Mouse (Mus musculus) MEL (cell line): ENCODE measurements around the gene Slain2. TPM values are rescaled to one million over a fixed set of nuclear protein-coding genes. Genes with fewer than 3 reads are reported as not detected.

Experiments
- DNase-seq: peaks from one replicate; pipeline ENCODE4 v3.0.0; 2011; ENCODE audit warnings: low read depth, low spot score
- H3K27ac ChIP-seq: 2 replicates; pipeline ENCODE4 v1.5.1; 2012; ENCODE audit warnings: low read depth, mild to moderate bottlenecking, control low read depth, low read length, moderate library complexity; ENCODE audit not compliant: control insufficient read depth
- H3K27me3 ChIP-seq, 2 experiments: fragments of 150-350 bp in 1 of 2; sonication (generic) in 1 of 2; 2 replicates each; pipeline ENCODE4 v1.6.1; 2012; ENCODE audit warnings: low read length in 2 of 2, mild to moderate bottlenecking in 2 of 2, improper control_type of control experiment in 1 of 2, moderate library complexity in 1 of 2; ENCODE audit not compliant: insufficient read depth in 2 of 2, control insufficient read depth in 1 of 2
- H3K36me3 ChIP-seq, 2 experiments: 2 replicates each; pipeline ENCODE4 v1.6.1; 2012 to 2014; ENCODE audit warnings: low read length in 2 of 2, improper control_type of control experiment in 1 of 2, inconsistent platforms in 1 of 2, mild to moderate bottlenecking in 1 of 2; ENCODE audit not compliant: insufficient read depth in 2 of 2, control insufficient read depth in 1 of 2
- H3K4me1 ChIP-seq, 2 experiments: fragments of 150-350 bp in 1 of 2; sonication (generic) in 1 of 2; 2 replicates each; pipeline ENCODE4 v1.6.1; 2012; ENCODE audit warnings: low read length in 2 of 2, improper control_type of control experiment in 1 of 2, mild to moderate bottlenecking in 1 of 2; ENCODE audit not compliant: insufficient read depth in 2 of 2, control insufficient read depth in 1 of 2
- H3K4me3 ChIP-seq, 2 experiments: fragments of 150-350 bp in 1 of 2; sonication (generic) in 1 of 2; 2 replicates each; pipeline ENCODE4 v1.5.1; 2012; ENCODE audit warnings: low read depth in 2 of 2, low read length in 2 of 2, mild to moderate bottlenecking in 2 of 2, moderate library complexity in 2 of 2, control low read depth in 1 of 2, improper control_type of control experiment in 1 of 2; ENCODE audit not compliant: control insufficient read depth in 1 of 2, insufficient read depth in 1 of 2
- H3K79me2 ChIP-seq: 2 replicates; pipeline ENCODE4 v1.6.1; 2012; ENCODE audit warnings: mild to moderate bottlenecking, low read length, moderate library complexity; ENCODE audit not compliant: control insufficient read depth, poor library complexity, insufficient read depth
- H3K9ac ChIP-seq: 2 replicates; pipeline ENCODE4 v1.6.1; 2012; ENCODE audit warnings: low read depth, mild to moderate bottlenecking, control low read depth, low read length, moderate library complexity; ENCODE audit not compliant: control insufficient read depth, poor library complexity, severe bottlenecking
- H3K9me3 ChIP-seq: fragments of 150-350 bp; sonication (generic); replicated peaks from 2 replicates; pipeline ENCODE4 v1.6.1; 2012; ENCODE audit warnings: mild to moderate bottlenecking, low read length, improper control_type of control experiment, moderate library complexity; ENCODE audit not compliant: insufficient read depth
- BHLHE40 ChIP-seq: IDR thresholded peaks from 2 replicates; pipeline ENCODE4 v1.6.1; 2012; ENCODE audit warnings: low read depth, mild to moderate bottlenecking, inconsistent platforms, low read length, improper control_type of control experiment, borderline replicate concordance
- CHD1 ChIP-seq: IDR thresholded peaks from 2 replicates; pipeline ENCODE4 v1.6.1; 2012; ENCODE audit warnings: low read depth, mild to moderate bottlenecking, inconsistent platforms, low read length, improper control_type of control experiment
- CTCF ChIP-seq, 3 experiments: IDR thresholded peaks in 2 of 3; conservative IDR thresholded peaks in 1 of 3; 2 replicates each; pipeline ENCODE4 v1.5.1; 2011 to 2012; ENCODE audit warnings: low read length in 3 of 3, low read depth in 2 of 3, mild to moderate bottlenecking in 2 of 3, improper control_type of control experiment in 1 of 3, inconsistent platforms in 1 of 3, mixed read lengths in 1 of 3, moderate library complexity in 1 of 3; ENCODE audit not compliant: control insufficient read depth in 1 of 3, insufficient read depth in 1 of 3, poor library complexity in 1 of 3, severe bottlenecking in 1 of 3
- ELF1 ChIP-seq: IDR thresholded peaks from 2 replicates; pipeline ENCODE4 v1.6.1; 2014; ENCODE audit warnings: low read depth, mild to moderate bottlenecking, inconsistent platforms, low read length, improper control_type of control experiment, moderate library complexity
- GABPA ChIP-seq: IDR thresholded peaks from 2 replicates; pipeline ENCODE4 v1.6.1; 2012; ENCODE audit warnings: low read depth, mild to moderate bottlenecking, inconsistent platforms, low read length, improper control_type of control experiment, moderate library complexity
- HCFC1 ChIP-seq: IDR thresholded peaks from 2 replicates; pipeline ENCODE4 v1.6.1; 2012; ENCODE audit warnings: low read depth, mild to moderate bottlenecking, inconsistent platforms, low read length, improper control_type of control experiment, moderate library complexity
- JUND ChIP-seq: IDR thresholded peaks from 2 replicates; pipeline ENCODE4 v1.6.1; 2011; ENCODE audit warnings: low read depth, mild to moderate bottlenecking, improper control_type of control experiment, low read length
- MAFK ChIP-seq: IDR thresholded peaks from 2 replicates; pipeline ENCODE4 v1.6.1; 2011; ENCODE audit warnings: low read depth, mild to moderate bottlenecking, low read length, improper control_type of control experiment, borderline replicate concordance
- MAX ChIP-seq: IDR thresholded peaks from 2 replicates; pipeline ENCODE4 v1.6.1; 2011; ENCODE audit warnings: low read length, improper control_type of control experiment
- MEF2A ChIP-seq: IDR thresholded peaks from 2 replicates; pipeline ENCODE4 v1.6.1; 2014; ENCODE audit warnings: low read depth, mild to moderate bottlenecking, inconsistent platforms, low read length, improper control_type of control experiment; ENCODE audit not compliant: poor library complexity, insufficient replicate concordance, severe bottlenecking; ENCODE audit errors: extremely low read depth
- MXI1 ChIP-seq: IDR thresholded peaks from 2 replicates; pipeline ENCODE4 v1.6.1; 2011; ENCODE audit warnings: mild to moderate bottlenecking, low read depth, low read length, improper control_type of control experiment
- MYB ChIP-seq: IDR thresholded peaks from 2 replicates; pipeline ENCODE4 v1.6.1; 2011; ENCODE audit warnings: mild to moderate bottlenecking, low read depth, low read length, improper control_type of control experiment
- POLR2AphosphoS2 ChIP-seq: IDR thresholded peaks from 2 replicates; pipeline ENCODE4 v1.6.1; 2011; ENCODE audit warnings: low read length, improper control_type of control experiment
- POLR2AphosphoS5 ChIP-seq: IDR thresholded peaks from 2 replicates; pipeline ENCODE4 v1.6.1; 2012; ENCODE audit warnings: low read depth, borderline replicate concordance, mild to moderate bottlenecking, inconsistent platforms, low read length, moderate library complexity, mixed read lengths
- TCF12 ChIP-seq: IDR thresholded peaks from 2 replicates; pipeline ENCODE4 v1.6.1; 2014; ENCODE audit warnings: low read depth, mild to moderate bottlenecking, inconsistent platforms, low read length, improper control_type of control experiment, moderate library complexity
- UBTF ChIP-seq: IDR thresholded peaks from 2 replicates; pipeline ENCODE4 v1.6.1; 2012; ENCODE audit warnings: low read depth, mild to moderate bottlenecking, inconsistent platforms, low read length, improper control_type of control experiment, moderate library complexity, borderline replicate concordance; ENCODE audit not compliant: insufficient read depth
- ZKSCAN1 ChIP-seq: IDR thresholded peaks from 2 replicates; pipeline ENCODE4 v1.6.1; 2012; ENCODE audit warnings: low read depth, mild to moderate bottlenecking, inconsistent platforms, low read length, improper control_type of control experiment, moderate library complexity
- ZNF384 ChIP-seq: IDR thresholded peaks from 2 replicates; pipeline ENCODE4 v1.6.1; 2012; ENCODE audit warnings: low read depth, mild to moderate bottlenecking, inconsistent platforms, low read length, improper control_type of control experiment
- polyA plus RNA-seq, 2 experiments: library from polyadenylated mRNA; stranded (reverse) in 1 of 2; unstranded in 1 of 2; fragments of >175 nt in 1 of 2; fragments of >200 nt in 1 of 2; gene quantifications; 2 replicates each; pipeline versions ENCODE4 v1.2.1 to v1.2.4; 2012; ENCODE audit warnings: low replicate concordance in 2 of 2, low read depth in 1 of 2; ENCODE audit not compliant: insufficient read length in 2 of 2, insufficient read depth in 1 of 2, missing spikeins in 1 of 2
- total RNA-seq: library from RNA; depleted of rRNA; stranded (reverse); fragments of 300-350 nt; gene quantifications from 2 replicates; pipeline ENCODE4 v1.2.3, GENCODE M21; 2012

The Slain2 gene
- total and polyA plus RNA-seq, 3 experiments: 18.9 to 42.9 (median 29.9) TPM

DNA sequence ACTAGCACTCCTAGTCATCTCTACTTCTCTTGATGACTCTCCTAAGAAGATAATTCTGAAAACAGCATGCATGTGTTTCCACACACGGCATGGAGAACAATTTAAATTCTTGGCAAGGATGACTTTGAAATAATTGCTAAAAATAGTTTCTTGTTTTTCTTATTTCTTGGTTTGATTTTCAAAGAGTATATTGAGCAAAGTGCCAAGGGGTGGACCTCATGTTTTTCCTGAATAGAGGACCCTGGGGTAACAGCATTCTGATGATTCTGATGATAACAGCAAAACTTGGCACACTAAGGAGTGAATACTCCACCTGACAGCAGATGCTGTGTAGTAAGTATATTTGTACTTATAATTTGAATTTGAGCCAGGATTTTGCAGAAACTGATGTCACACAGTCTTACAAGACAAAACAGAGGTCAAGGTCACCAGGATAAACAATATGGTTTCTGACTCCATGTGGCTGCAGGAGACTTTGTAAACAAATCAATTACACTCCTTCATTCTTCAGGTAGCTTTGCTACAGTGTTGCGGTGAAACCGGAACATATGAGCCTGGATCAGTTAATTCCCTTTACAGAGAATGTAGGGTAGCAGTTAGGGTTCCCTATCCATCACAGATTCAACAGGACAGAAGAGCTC, 11.1 kb upstream of the Slain2 start:
- H3K4me3 ChIP-seq: no peak overlapping the region
- no peaks in the 10 kb centered on the region for H3K27me3 ChIP-seq
- H3K79me2 ChIP-seq: no peaks in the 10 kb centered on the region
- H3K36me3 ChIP-seq: peaks cover 0 to 11% of the 10 kb centered on the region in 2 experiments; a peak in 2 of 4 replicates
- TF ChIP-seq GABPA: no peak
- no peak for TF ChIP-seq CTCF (IDR thresholded peaks at IDR 0.05 in 2 of 3, conservative IDR thresholded peaks at IDR 0.05 in 1 of 3; ENCODE audit: control insufficient read depth in 1 of 3, insufficient read depth in 1 of 3, low read depth in 2 of 3, low read length in 3 of 3, poor library complexity in 1 of 3, severe bottlenecking in 1 of 3)
- H3K4me1 ChIP-seq: peaks cover 8 to 15% of the 10 kb centered on the region in 2 experiments
- H3K9me3 ChIP-seq: no peaks in the 10 kb centered on the region
- DNase-seq: no peak
- no peak overlapping the region for H3K27ac ChIP-seq
- H3K9ac ChIP-seq: no peak overlapping the region

DNA sequence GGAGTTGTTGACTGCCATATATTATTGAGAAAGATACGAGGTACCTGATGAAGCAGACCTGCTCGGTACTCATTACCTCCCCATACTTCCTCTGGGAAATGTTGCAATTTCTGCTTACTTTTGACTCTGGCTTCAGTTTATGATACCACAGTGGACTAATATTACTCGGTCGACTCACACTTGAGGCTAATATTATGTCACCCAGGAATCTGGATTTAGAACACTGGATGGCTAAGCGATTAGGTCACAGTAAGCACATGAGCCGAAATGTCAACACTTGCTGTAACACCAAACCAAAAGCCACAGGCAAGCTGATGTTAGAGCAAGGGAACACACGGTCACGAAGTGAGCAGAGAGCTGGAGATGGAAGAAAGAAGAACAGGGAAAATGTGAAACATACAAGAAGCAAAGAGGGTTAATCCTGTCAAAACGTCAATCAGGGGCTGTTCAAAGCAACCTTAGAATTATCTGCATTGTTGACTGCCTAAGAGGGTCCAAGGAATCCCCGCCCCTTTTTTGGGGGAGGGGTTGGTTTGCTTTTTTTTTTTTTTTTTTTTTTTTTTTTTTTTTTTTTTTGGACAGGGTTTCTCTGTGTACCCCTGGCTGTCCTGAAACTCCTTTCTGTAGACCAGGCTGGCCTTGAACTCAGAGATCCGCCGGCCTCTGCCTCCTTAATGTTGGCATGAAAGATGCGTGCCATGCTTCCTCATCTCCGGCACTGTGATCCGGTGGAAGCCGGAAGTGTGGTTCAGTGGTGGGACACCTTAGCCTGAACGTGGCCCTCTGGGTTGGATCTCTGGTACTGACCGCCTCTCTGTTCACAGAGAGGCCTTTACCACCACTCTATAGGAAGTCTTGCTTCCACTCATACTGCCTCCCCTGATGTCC, 9.0 kb upstream of the Slain2 start:
- Histone ChIP-seq H3K27ac (no peak overlapping the region), H3K9me3 (no peaks in the 10 kb centered on the region), H3K4me1 (peaks cover 0 to 21% of the 10 kb centered on the region in 2 experiments; a peak in 3 of 4 replicates), H3K9ac (no peak overlapping the region), H3K27me3 (no peaks in the 10 kb centered on the region), H3K4me3 (no peak overlapping the region), H3K36me3 (peaks cover 0 to 18% of the 10 kb centered on the region in 2 experiments; a peak in 2 of 4 replicates), H3K79me2 (no peaks in the 10 kb centered on the region)
- TF ChIP-seq ZNF384 (peak; percentile 65; the same call in 1 of the 2 replicates), ELF1 (no peak)
- no peak for DNase-seq

DNA sequence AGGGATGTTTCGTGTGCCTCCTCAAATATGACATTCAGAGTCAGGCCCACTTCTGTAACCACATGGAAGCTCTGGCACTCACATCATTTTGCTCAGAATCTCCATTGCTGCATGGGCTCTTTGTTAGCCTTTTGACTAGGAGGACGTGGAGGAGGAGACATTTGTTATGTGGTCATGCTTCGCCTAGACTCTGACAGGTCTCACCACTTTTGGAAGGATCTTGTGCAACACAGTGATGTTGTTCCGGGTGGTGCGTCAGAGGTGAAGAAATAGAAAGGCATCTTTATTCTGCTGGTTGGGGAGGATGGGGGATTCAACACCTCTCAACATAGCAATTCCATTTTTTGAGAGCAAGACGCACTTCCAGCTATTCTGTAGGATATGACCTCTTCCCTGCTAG, 6.7 kb upstream of the Slain2 start:
- TF ChIP-seq MYB (no peak), CHD1 (no peak), TCF12 (no peak), POLR2AphosphoS2 (no peak), HCFC1 (no peak), POLR2AphosphoS5 (no peak), ZNF384 (no peak), MAX (no peak), CTCF (IDR thresholded peaks at IDR 0.05 in 2 of 3, conservative IDR thresholded peaks at IDR 0.05 in 1 of 3; ENCODE audit: control insufficient read depth in 1 of 3, insufficient read depth in 1 of 3, low read depth in 2 of 3, low read length in 3 of 3, poor library complexity in 1 of 3, severe bottlenecking in 1 of 3) (no peak), MAFK (no peak), UBTF (no peak), JUND (no peak), MXI1 (no peak), ZKSCAN1 (no peak), BHLHE40 (no peak), MEF2A (no peak)
- TF ChIP-seq, all 39 proteins: peak for 0
- H3K27ac ChIP-seq: no peak overlapping the region
- H3K9ac ChIP-seq: no peak overlapping the region
- H3K36me3 ChIP-seq: peaks cover 0 to 26% of the 10 kb centered on the region in 2 experiments; a peak in 2 of 4 replicates
- H3K9me3 ChIP-seq: no peaks in the 10 kb centered on the region
- H3K4me1 ChIP-seq: peaks cover 2 to 29% of the 10 kb centered on the region in 2 experiments; a peak in 3 of 4 replicates
- no peak for DNase-seq
- no peaks in the 10 kb centered on the region for H3K27me3 ChIP-seq
- no peaks in the 10 kb centered on the region for H3K79me2 ChIP-seq
- H3K4me3 ChIP-seq: no peak overlapping the region
